Mouse (Mus musculus) heart, embryonic 12.5 days (tissue): ENCODE data around the gene 1700069L16Rik. TPM values are rescaled to one million over a fixed set of nuclear protein-coding genes. Genes with fewer than 3 reads are reported as not detected.

Source experiments
- ATAC-seq: fragments of 200-750 bp; cut with Nextera tagmentation; 2 replicates; pipeline ENCODE4 v1.8.0; 2017; ENCODE audit warnings: moderate TSS enrichment, moderate library complexity; ENCODE audit not compliant: insufficient number of reproducible peaks, low FRiP score
- H3K27ac ChIP-seq: fragments of 300-500 bp; sonication (generic); 2 replicates; pipeline ENCODE4 v1.5.1; 2016; ENCODE audit warnings: mild to moderate bottlenecking, moderate library complexity; ENCODE audit not compliant: poor library complexity, severe bottlenecking
- H3K27me3 ChIP-seq: fragments of 300-500 bp; sonication (generic); replicated peaks from 2 replicates; pipeline ENCODE4 v1.6.1; 2016; ENCODE audit warnings: mild to moderate bottlenecking, moderate library complexity
- H3K36me3 ChIP-seq: fragments of 300-500 bp; sonication (generic); 2 replicates; pipeline ENCODE4 v1.6.1; 2016; ENCODE audit warnings: mild to moderate bottlenecking, moderate library complexity
- H3K4me1 ChIP-seq: fragments of 300-500 bp; sonication (generic); replicated peaks from 2 replicates; pipeline ENCODE4 v1.6.1; 2016; ENCODE audit warnings: mild to moderate bottlenecking
- H3K4me2 ChIP-seq: fragments of 300-500 bp; sonication (generic); 2 replicates; pipeline ENCODE4 v1.6.1; 2016; ENCODE audit warnings: mild to moderate bottlenecking, moderate library complexity
- H3K4me3 ChIP-seq: fragments of 300-500 bp; sonication (generic); 2 replicates; pipeline ENCODE4 v1.5.1; 2016; ENCODE audit warnings: mild to moderate bottlenecking
- H3K9ac ChIP-seq: fragments of 300-500 bp; sonication (generic); 2 replicates; pipeline ENCODE4 v1.6.1; 2016; ENCODE audit warnings: mild to moderate bottlenecking, moderate library complexity
- H3K9me3 ChIP-seq: fragments of 300-500 bp; sonication (generic); replicated peaks from 2 replicates; pipeline ENCODE4 v1.6.1; 2016; ENCODE audit warnings: mild to moderate bottlenecking, moderate library complexity
- WGBS: fragments of 180-500 bp; shearing (Covaris S2); methylation state at CpG from one replicate; pipeline ENCODE4 v1.1.7; 2016; 5-methylcytosine and 5-hydroxymethylcytosine counted together
- polyA plus RNA-seq: library from polyadenylated mRNA; unstranded; fragments of >200 nt; fragmentation: Nextera tagmentation; extraction: Ambion mirVana; gene quantifications from 2 replicates; pipeline ENCODE4 v1.2.1, GENCODE M21; 2016

Gene 1700069L16Rik
- polyA plus RNA-seq, 1 experiment from 2014 or later = not detected

- Histone ChIP-seq H3K4me3 (no peak overlapping the region), H3K27ac (no peak overlapping the region), H3K4me2 (no peak overlapping the region), H3K9ac (no peak overlapping the region), H3K36me3 (no peaks in the 10 kb centered on the region), H3K4me1 (peaks cover 4% of the 10 kb centered on the region), H3K27me3 (peaks cover 11% of the 10 kb centered on the region; the same call in 1 of the 2 replicates), H3K9me3 (no peaks in the 10 kb centered on the region)
- 86% methylated on average over 7 of the region's 7 CpGs for WGBS
- ATAC-seq = no peak
Observed at GRCm38 (mm10) chr5:113731174-113731573, 6.6 kb upstream of the 1700069L16Rik start.

- H3K27ac ChIP-seq = no peak overlapping the region
- H3K4me3 ChIP-seq = no peak overlapping the region
- no peak overlapping the region for H3K4me2 ChIP-seq
- no peak overlapping the region for H3K9ac ChIP-seq
- H3K4me1 ChIP-seq = peaks cover 4% of the 10 kb centered on the region; the same call in 1 of the 2 replicates
- H3K9me3 ChIP-seq = no peaks in the 10 kb centered on the region
- no peak for ATAC-seq
- H3K36me3 ChIP-seq = no peaks in the 10 kb centered on the region
- peaks cover 11% of the 10 kb centered on the region; the same call in 1 of the 2 replicates for H3K27me3 ChIP-seq
- 63% methylated on average over 7 of the region's 7 CpGs for WGBS
Observed at GRCm38 (mm10) chr5:113730641-113731121, 6.1 kb upstream of the 1700069L16Rik start.

- H3K27me3 ChIP-seq = peaks cover 16% of the 10 kb centered on the region
- no peaks in the 10 kb centered on the region for H3K9me3 ChIP-seq
- no peaks in the 10 kb centered on the region for H3K36me3 ChIP-seq
- H3K27ac ChIP-seq = no peak overlapping the region
- 82% methylated on average over 7 of the region's 7 CpGs for whole genome bisulfite sequencing
- no peak overlapping the region for H3K4me2 ChIP-seq
- no peak for ATAC-seq
- H3K9ac ChIP-seq = no peak overlapping the region
- H3K4me3 ChIP-seq = no peak overlapping the region
- H3K4me1 ChIP-seq = no peaks in the 10 kb centered on the region
Observed at GRCm38 (mm10) chr5:113728691-113729090, 4.1 kb upstream of the 1700069L16Rik start.

GRCm38 (mm10) chr5:113728011-113728410, 3.4 kb upstream of the 1700069L16Rik start:
- Histone ChIP-seq H3K36me3 (no peaks in the 10 kb centered on the region), H3K27ac (no peak overlapping the region), H3K4me3 (no peak overlapping the region), H3K9ac (no peak overlapping the region), H3K4me2 (no peak overlapping the region), H3K9me3 (no peaks in the 10 kb centered on the region), H3K27me3 (peaks cover 19% of the 10 kb centered on the region), H3K4me1 (no peaks in the 10 kb centered on the region)
- no peak for ATAC-seq
- 73% methylated on average over 7 of the region's 7 CpGs for WGBS

- Histone ChIP-seq H3K4me1 (no peaks in the 10 kb centered on the region), H3K27ac (no peak overlapping the region), H3K9me3 (no peaks in the 10 kb centered on the region), H3K4me3 (no peak overlapping the region), H3K27me3 (peaks cover 19% of the 10 kb centered on the region), H3K36me3 (no peaks in the 10 kb centered on the region), H3K9ac (no peak overlapping the region), H3K4me2 (no peak overlapping the region)
- 40% methylated on average over 12 of the region's 12 CpGs for WGBS
- no peak for ATAC-seq
Observed at GRCm38 (mm10) chr5:113727238-113727637, 2.7 kb upstream of the 1700069L16Rik start.

- Histone ChIP-seq H3K4me3 (no peak overlapping the region), H3K9ac (no peak overlapping the region), H3K27me3 (peaks cover 19% of the 10 kb centered on the region), H3K4me2 (no peak overlapping the region), H3K27ac (no peak overlapping the region), H3K9me3 (no peaks in the 10 kb centered on the region), H3K36me3 (no peaks in the 10 kb centered on the region), H3K4me1 (no peaks in the 10 kb centered on the region)
- WGBS = 49% methylated on average over 6 of the region's 6 CpGs
- no peak for ATAC-seq
Observed at GRCm38 (mm10) chr5:113726618-113727017, 2.0 kb upstream of the 1700069L16Rik start.

- WGBS = 72% methylated on average over 12 of the region's 12 CpGs
- Histone ChIP-seq H3K9me3 (no peaks in the 10 kb centered on the region), H3K9ac (no peak overlapping the region), H3K27ac (no peak overlapping the region), H3K4me1 (no peaks in the 10 kb centered on the region), H3K27me3 (peaks cover 19% of the 10 kb centered on the region), H3K36me3 (no peaks in the 10 kb centered on the region), H3K4me2 (no peak overlapping the region), H3K4me3 (no peak overlapping the region)
- ATAC-seq = no peak
Observed at GRCm38 (mm10) chr5:113725417-113725816, 845 bp upstream of the 1700069L16Rik start.

- no peak for ATAC-seq
- Histone ChIP-seq H3K9me3 (no peaks in the 10 kb centered on the region), H3K27me3 (peaks cover 19% of the 10 kb centered on the region), H3K4me3 (no peak overlapping the region), H3K9ac (no peak overlapping the region), H3K4me2 (no peak overlapping the region), H3K27ac (no peak overlapping the region), H3K4me1 (no peaks in the 10 kb centered on the region), H3K36me3 (no peaks in the 10 kb centered on the region)
- 25% methylated on average over 8 of the region's 8 CpGs for WGBS
Observed at GRCm38 (mm10) chr5:113723567-113724237, 870 bp downstream of the 1700069L16Rik start.

- no peak overlapping the region for H3K27ac ChIP-seq
- H3K4me3 ChIP-seq = no peak overlapping the region
- H3K36me3 ChIP-seq = no peaks in the 10 kb centered on the region
- no peak for ATAC-seq
- no peaks in the 10 kb centered on the region for H3K4me1 ChIP-seq
- WGBS = 82% methylated on average over 10 of the region's 10 CpGs
- no peak overlapping the region for H3K4me2 ChIP-seq
- H3K9ac ChIP-seq = no peak overlapping the region
- peaks cover 21% of the 10 kb centered on the region for H3K27me3 ChIP-seq
- H3K9me3 ChIP-seq = no peaks in the 10 kb centered on the region
Observed at GRCm38 (mm10) chr5:113722224-113723013, 2.2 kb downstream of the 1700069L16Rik start.

- peaks cover 18% of the 10 kb centered on the region; the same call in 1 of the 2 replicates for H3K27me3 ChIP-seq
- H3K9ac ChIP-seq = no peak overlapping the region
- 76% methylated on average over 8 of the region's 8 CpGs for WGBS
- no peak overlapping the region for H3K27ac ChIP-seq
- no peak overlapping the region for H3K4me3 ChIP-seq
- H3K36me3 ChIP-seq = no peaks in the 10 kb centered on the region
- no peak for ATAC-seq
- H3K4me2 ChIP-seq = no peak overlapping the region
- no peaks in the 10 kb centered on the region for H3K4me1 ChIP-seq
- no peaks in the 10 kb centered on the region for H3K9me3 ChIP-seq
Observed at GRCm38 (mm10) chr5:113719221-113719661, 5.3 kb downstream of the 1700069L16Rik start.

- no peaks in the 10 kb centered on the region for H3K4me1 ChIP-seq
- H3K9ac ChIP-seq = no peak overlapping the region
- no peak overlapping the region for H3K27ac ChIP-seq
- H3K4me3 ChIP-seq = no peak overlapping the region
- no peak for ATAC-seq
- WGBS = 5% methylated on average over 12 of the region's 12 CpGs
- H3K9me3 ChIP-seq = no peaks in the 10 kb centered on the region
- H3K36me3 ChIP-seq = no peaks in the 10 kb centered on the region
- no peak overlapping the region for H3K4me2 ChIP-seq
- H3K27me3 ChIP-seq = 0 out of 2 replicates have a peak, but pooled peaks cover 9% of the 10 kb centered on the region
Observed at GRCm38 (mm10) chr5:113716581-113717388, 7.8 kb downstream of the 1700069L16Rik start.
